Comparison of ENCODE assay signal across 8 mouse cellular contexts in genomic region chr6:122602242-122602991, GRCm38 (mm10). TPM values are rescaled to one million over a fixed set of nuclear protein-coding genes. Genes with fewer than 3 reads are reported as not detected.
DNase-seq lines count a peak whose midpoint lies in the region; ATAC-seq and TF ChIP-seq lines count a peak whose summit lies in the region.

TSS of gene Apobec1 (minus strand) at chr6:122602444.

- no peaks in the 10 kb centered on the region for H3K36me3 ChIP-seq in heart, embryonic 13.5 days
- no peaks in the 10 kb centered on the region for H3K36me3 ChIP-seq in liver, embryonic 12.5 days
- no peaks in the 10 kb centered on the region for H3K36me3 ChIP-seq in stomach, embryonic 14.5 days (ENCODE audit: control insufficient read depth, insufficient read depth, low read length)

- WGBS in heart, embryonic 13.5 days, result 4% methylated on average over 22 of the region's 22 CpGs
- 2% methylated on average over 22 of the region's 22 CpGs for WGBS in liver, embryonic 12.5 days (ENCODE audit: insufficient replicate concordance)
- WGBS in stomach, embryonic 14.5 days, result 8% methylated on average over 22 of the region's 22 CpGs

- TF ChIP-seq CTCF in bone marrow macrophage, adult 2 months (IDR thresholded peaks at IDR 0.05; ENCODE audit: low read depth, low read length), result no peak

- H3K4me1 ChIP-seq in bone marrow macrophage, adult 2 months (ENCODE audit: control insufficient read depth, insufficient read depth, low read length), result peaks cover 10% of the 10 kb centered on the region
- no peaks in the 10 kb centered on the region for H3K4me1 ChIP-seq in heart, embryonic 13.5 days
- peaks cover 8% of the 10 kb centered on the region; the same call in 1 of the 2 replicates for H3K4me1 ChIP-seq in liver, embryonic 12.5 days
- H3K4me1 ChIP-seq in stomach, embryonic 14.5 days (ENCODE audit: control insufficient read depth, insufficient read depth, low read length), result no peaks in the 10 kb centered on the region

- DNase-seq in CD4-positive helper T cell, adult 2 months (ENCODE audit: low read depth, low spot score), result peak; percentile 90
- DNase-seq in fat pad, adult 2 months (ENCODE audit: extremely low read depth, low read depth, low spot score), result peak; percentile 55
- peak; percentile 85 for DNase-seq in kidney, postnatal 10 days
- DNase-seq in naive thymus-derived CD4-positive, alpha-beta T cell, adult 2 months (ENCODE audit: low read depth), result peak; percentile 88

- TF ChIP-seq POLR2A in bone marrow macrophage, adult 2 months (IDR thresholded peaks at IDR 0.05; ENCODE audit: borderline replicate concordance, low read depth, low read length), result no peak; the same call in 1 of the 2 replicates

- peak within 1 kb of the TSS; percentile 77 for H3K9ac ChIP-seq in heart, embryonic 13.5 days
- H3K9ac ChIP-seq in liver, embryonic 12.5 days, result peak within 1 kb of the TSS; percentile 78
- H3K9ac ChIP-seq in stomach, embryonic 14.5 days (replicated peaks; ENCODE audit: low read depth, low read length), result peak within 1 kb of the TSS; percentile 28

- peak within 1 kb of the TSS; percentile 99 for H3K27ac ChIP-seq in bone marrow macrophage, adult 2 months (ENCODE audit: insufficient read depth, low read depth, low read length)
- H3K27ac ChIP-seq in heart, embryonic 13.5 days (replicated peaks), result peak within 1 kb of the TSS; percentile 67
- H3K27ac ChIP-seq in liver, embryonic 12.5 days, result peak within 1 kb of the TSS; percentile 84
- peak within 1 kb of the TSS; percentile 61; the same call in 1 of the 2 replicates for H3K27ac ChIP-seq in stomach, embryonic 14.5 days (ENCODE audit: low read length)

- no peaks in the 10 kb centered on the region for H3K27me3 ChIP-seq in heart, embryonic 13.5 days (replicated peaks)
- H3K27me3 ChIP-seq in liver, embryonic 12.5 days (replicated peaks), result no peaks in the 10 kb centered on the region
- no peaks in the 10 kb centered on the region for H3K27me3 ChIP-seq in stomach, embryonic 14.5 days (ENCODE audit: control insufficient read depth, insufficient read depth, low read length)

- peak; percentile 54; the same call in 1 of the 2 replicates for ATAC-seq in heart, embryonic 13.5 days (ENCODE audit: extremely low read depth, insufficient number of reproducible peaks, low FRiP score, low TSS enrichment)
- ATAC-seq in liver, embryonic 12.5 days, result peak; percentile 91
- ATAC-seq in stomach, embryonic 14.5 days (ENCODE audit: insufficient number of reproducible peaks, insufficient read depth, low FRiP score, low read depth), result peak; percentile 84

- peak within 1 kb of the TSS; percentile 55 for H3K4me3 ChIP-seq in bone marrow macrophage, adult 2 months (ENCODE audit: insufficient read depth, low read length)
- H3K4me3 ChIP-seq in heart, embryonic 13.5 days, result peak within 1 kb of the TSS; percentile 64
- H3K4me3 ChIP-seq in liver, embryonic 12.5 days, result peak within 1 kb of the TSS; percentile 65
- H3K4me3 ChIP-seq in stomach, embryonic 14.5 days (ENCODE audit: low read depth, low read length), result peak within 1 kb of the TSS; percentile 44

- peak within 1 kb of the TSS; percentile 70 for H3K4me2 ChIP-seq in heart, embryonic 13.5 days
- peak within 1 kb of the TSS; percentile 72 for H3K4me2 ChIP-seq in liver, embryonic 12.5 days
- H3K4me2 ChIP-seq in stomach, embryonic 14.5 days (replicated peaks; ENCODE audit: low read depth, low read length), result peak within 1 kb of the TSS; percentile 60

- H3K9me3 ChIP-seq in heart, embryonic 13.5 days, result no peaks in the 10 kb centered on the region
- H3K9me3 ChIP-seq in liver, embryonic 12.5 days (replicated peaks), result no peaks in the 10 kb centered on the region
- no peaks in the 10 kb centered on the region for H3K9me3 ChIP-seq in stomach, embryonic 14.5 days (ENCODE audit: control insufficient read depth, low read depth, low read length)

RNA-seq across cellular contexts. Expression of gene Apobec1, which starts in this region (rescaled TPM):
- 664 and 728 TPM in 2 replicates for polyA plus RNA-seq in bone marrow macrophage, adult 2 months (2012; ENCODE audit: insufficient read depth, insufficient read length, missing spikeins)
- polyA plus RNA-seq in heart, embryonic 13.5 days (2015; fragmentation: Nextera tagmentation; extraction: Ambion mirVana), result 2.2 and 2.7 TPM in 2 replicates
- 3.7 and 4.1 TPM in 2 replicates for polyA plus RNA-seq in liver, embryonic 12.5 days (2016; fragmentation: Nextera tagmentation; extraction: Ambion mirVana)
- 3.9 and 4.6 TPM in 2 replicates for polyA plus RNA-seq in stomach, embryonic 14.5 days (2014; fragmentation: Nextera tagmentation; extraction: Ambion mirVana)

Comparison
In these comparisons a context has a peak if more than half of its experiments do, and no peak if none do; other contexts are left out.
1. Peak in every context shown above with its lines: DNase-seq, ATAC-seq, H3K4me3 ChIP-seq and H3K27ac ChIP-seq.
2. RNA of gene Apobec1 (polyA plus RNA-seq): 664 to 728 TPM in bone marrow macrophage, adult 2 months; 3.9 to 4.6 TPM in stomach, embryonic 14.5 days, 3.7 to 4.1 TPM in liver, embryonic 12.5 days and 2.2 to 2.7 TPM in heart, embryonic 13.5 days; every median in the first group is over 100 times any median in the second.
3. H3K9ac ChIP-seq: peak in every context shown above with its lines; median percentile 78 in liver, embryonic 12.5 days; 77 in heart, embryonic 13.5 days; 28 in stomach, embryonic 14.5 days.